Mouse (Mus musculus) MEL (cell line): ENCODE measurements around the gene Acvr1b. TPM values are rescaled to one million over a fixed set of nuclear protein-coding genes. Genes with fewer than 3 reads are reported as not detected.

Source experiments
- DNase-seq: peaks from one replicate; pipeline ENCODE4 v3.0.0; 2011; ENCODE audit warnings: low read depth, low spot score
- H3K27ac ChIP-seq: 2 replicates; pipeline ENCODE4 v1.5.1; 2012; ENCODE audit warnings: low read depth, mild to moderate bottlenecking, control low read depth, low read length, moderate library complexity; ENCODE audit not compliant: control insufficient read depth
- H3K27me3 ChIP-seq, 2 experiments: fragments of 150-350 bp in 1 of 2; sonication (generic) in 1 of 2; 2 replicates each; pipeline ENCODE4 v1.6.1; 2012; ENCODE audit warnings: low read length in 2 of 2, mild to moderate bottlenecking in 2 of 2, improper control_type of control experiment in 1 of 2, moderate library complexity in 1 of 2; ENCODE audit not compliant: insufficient read depth in 2 of 2, control insufficient read depth in 1 of 2
- H3K36me3 ChIP-seq, 2 experiments: 2 replicates each; pipeline ENCODE4 v1.6.1; 2012 to 2014; ENCODE audit warnings: low read length in 2 of 2, improper control_type of control experiment in 1 of 2, inconsistent platforms in 1 of 2, mild to moderate bottlenecking in 1 of 2; ENCODE audit not compliant: insufficient read depth in 2 of 2, control insufficient read depth in 1 of 2
- H3K4me1 ChIP-seq, 2 experiments: fragments of 150-350 bp in 1 of 2; sonication (generic) in 1 of 2; 2 replicates each; pipeline ENCODE4 v1.6.1; 2012; ENCODE audit warnings: low read length in 2 of 2, improper control_type of control experiment in 1 of 2, mild to moderate bottlenecking in 1 of 2; ENCODE audit not compliant: insufficient read depth in 2 of 2, control insufficient read depth in 1 of 2
- H3K4me3 ChIP-seq, 2 experiments: fragments of 150-350 bp in 1 of 2; sonication (generic) in 1 of 2; 2 replicates each; pipeline ENCODE4 v1.5.1; 2012; ENCODE audit warnings: low read depth in 2 of 2, low read length in 2 of 2, mild to moderate bottlenecking in 2 of 2, moderate library complexity in 2 of 2, control low read depth in 1 of 2, improper control_type of control experiment in 1 of 2; ENCODE audit not compliant: control insufficient read depth in 1 of 2, insufficient read depth in 1 of 2
- H3K79me2 ChIP-seq: 2 replicates; pipeline ENCODE4 v1.6.1; 2012; ENCODE audit warnings: mild to moderate bottlenecking, low read length, moderate library complexity; ENCODE audit not compliant: control insufficient read depth, poor library complexity, insufficient read depth
- H3K9ac ChIP-seq: 2 replicates; pipeline ENCODE4 v1.6.1; 2012; ENCODE audit warnings: low read depth, mild to moderate bottlenecking, control low read depth, low read length, moderate library complexity; ENCODE audit not compliant: control insufficient read depth, poor library complexity, severe bottlenecking
- H3K9me3 ChIP-seq: fragments of 150-350 bp; sonication (generic); replicated peaks from 2 replicates; pipeline ENCODE4 v1.6.1; 2012; ENCODE audit warnings: mild to moderate bottlenecking, low read length, improper control_type of control experiment, moderate library complexity; ENCODE audit not compliant: insufficient read depth
- BHLHE40 ChIP-seq: IDR thresholded peaks from 2 replicates; pipeline ENCODE4 v1.6.1; 2012; ENCODE audit warnings: low read depth, mild to moderate bottlenecking, inconsistent platforms, low read length, improper control_type of control experiment, borderline replicate concordance
- CHD1 ChIP-seq: IDR thresholded peaks from 2 replicates; pipeline ENCODE4 v1.6.1; 2012; ENCODE audit warnings: low read depth, mild to moderate bottlenecking, inconsistent platforms, low read length, improper control_type of control experiment
- CHD2 ChIP-seq: IDR thresholded peaks from 2 replicates; pipeline ENCODE4 v1.6.1; 2011; ENCODE audit warnings: low read length, improper control_type of control experiment
- CTCF ChIP-seq, 3 experiments: IDR thresholded peaks in 2 of 3; conservative IDR thresholded peaks in 1 of 3; 2 replicates each; pipeline ENCODE4 v1.5.1; 2011 to 2012; ENCODE audit warnings: low read length in 3 of 3, low read depth in 2 of 3, mild to moderate bottlenecking in 2 of 3, improper control_type of control experiment in 1 of 3, inconsistent platforms in 1 of 3, mixed read lengths in 1 of 3, moderate library complexity in 1 of 3; ENCODE audit not compliant: control insufficient read depth in 1 of 3, insufficient read depth in 1 of 3, poor library complexity in 1 of 3, severe bottlenecking in 1 of 3
- E2F4 ChIP-seq: IDR thresholded peaks from 2 replicates; pipeline ENCODE4 v1.6.1; 2011; ENCODE audit warnings: low read depth, low read length, improper control_type of control experiment, borderline replicate concordance
- ELF1 ChIP-seq: IDR thresholded peaks from 2 replicates; pipeline ENCODE4 v1.6.1; 2014; ENCODE audit warnings: low read depth, mild to moderate bottlenecking, inconsistent platforms, low read length, improper control_type of control experiment, moderate library complexity
- EP300 ChIP-seq, 2 experiments: IDR thresholded peaks; 2 replicates each; pipeline ENCODE4 v1.6.1; 2011; ENCODE audit warnings: improper control_type of control experiment in 2 of 2, low read length in 2 of 2, low read depth in 1 of 2, mild to moderate bottlenecking in 1 of 2
- ETS1 ChIP-seq: IDR thresholded peaks from 2 replicates; pipeline ENCODE4 v1.6.1; 2012; ENCODE audit warnings: low read depth, mild to moderate bottlenecking, inconsistent platforms, low read length, improper control_type of control experiment, moderate library complexity
- GATA1 ChIP-seq: IDR thresholded peaks from 2 replicates; pipeline ENCODE4 v1.6.1; 2011; ENCODE audit warnings: low read depth, low read length, improper control_type of control experiment
- HCFC1 ChIP-seq: IDR thresholded peaks from 2 replicates; pipeline ENCODE4 v1.6.1; 2012; ENCODE audit warnings: low read depth, mild to moderate bottlenecking, inconsistent platforms, low read length, improper control_type of control experiment, moderate library complexity
- JUND ChIP-seq: IDR thresholded peaks from 2 replicates; pipeline ENCODE4 v1.6.1; 2011; ENCODE audit warnings: low read depth, mild to moderate bottlenecking, improper control_type of control experiment, low read length
- KAT2A ChIP-seq: conservative IDR thresholded peaks from 2 replicates; pipeline ENCODE4 v1.6.1; 2012; ENCODE audit warnings: low read depth, low read length, improper control_type of control experiment, inconsistent platforms
- MAFK ChIP-seq: IDR thresholded peaks from 2 replicates; pipeline ENCODE4 v1.6.1; 2011; ENCODE audit warnings: low read depth, mild to moderate bottlenecking, low read length, improper control_type of control experiment, borderline replicate concordance
- MAX ChIP-seq: IDR thresholded peaks from 2 replicates; pipeline ENCODE4 v1.6.1; 2011; ENCODE audit warnings: low read length, improper control_type of control experiment
- MAZ ChIP-seq: IDR thresholded peaks from 2 replicates; pipeline ENCODE4 v1.6.1; 2012; ENCODE audit warnings: low read depth, mild to moderate bottlenecking, inconsistent platforms, low read length, improper control_type of control experiment
- MEF2A ChIP-seq: IDR thresholded peaks from 2 replicates; pipeline ENCODE4 v1.6.1; 2014; ENCODE audit warnings: low read depth, mild to moderate bottlenecking, inconsistent platforms, low read length, improper control_type of control experiment; ENCODE audit not compliant: poor library complexity, insufficient replicate concordance, severe bottlenecking; ENCODE audit errors: extremely low read depth
- MXI1 ChIP-seq: IDR thresholded peaks from 2 replicates; pipeline ENCODE4 v1.6.1; 2011; ENCODE audit warnings: mild to moderate bottlenecking, low read depth, low read length, improper control_type of control experiment
- MYB ChIP-seq: IDR thresholded peaks from 2 replicates; pipeline ENCODE4 v1.6.1; 2011; ENCODE audit warnings: mild to moderate bottlenecking, low read depth, low read length, improper control_type of control experiment
- MYC ChIP-seq: IDR thresholded peaks from 2 replicates; pipeline ENCODE4 v1.6.1; 2011; ENCODE audit warnings: low read depth, mild to moderate bottlenecking, low read length, improper control_type of control experiment, moderate library complexity
- NELFE ChIP-seq: IDR thresholded peaks from 2 replicates; pipeline ENCODE4 v1.6.1; 2011; ENCODE audit warnings: low read depth, low read length, improper control_type of control experiment
- NRF1 ChIP-seq: IDR thresholded peaks from 2 replicates; pipeline ENCODE4 v1.6.1; 2014; ENCODE audit warnings: low read depth, mild to moderate bottlenecking, inconsistent platforms, low read length, improper control_type of control experiment, moderate library complexity; ENCODE audit not compliant: poor library complexity, insufficient read depth, severe bottlenecking
- POLR2AphosphoS2 ChIP-seq: IDR thresholded peaks from 2 replicates; pipeline ENCODE4 v1.6.1; 2011; ENCODE audit warnings: low read length, improper control_type of control experiment
- POLR2AphosphoS5 ChIP-seq: IDR thresholded peaks from 2 replicates; pipeline ENCODE4 v1.6.1; 2012; ENCODE audit warnings: low read depth, borderline replicate concordance, mild to moderate bottlenecking, inconsistent platforms, low read length, moderate library complexity, mixed read lengths
- RAD21 ChIP-seq: IDR thresholded peaks from 2 replicates; pipeline ENCODE4 v1.6.1; 2011; ENCODE audit warnings: mild to moderate bottlenecking, low read depth, low read length, improper control_type of control experiment
- RCOR1 ChIP-seq: IDR thresholded peaks from 2 replicates; pipeline ENCODE4 v1.6.1; 2012; ENCODE audit warnings: low read depth, mild to moderate bottlenecking, inconsistent platforms, low read length, improper control_type of control experiment
- SIN3A ChIP-seq: IDR thresholded peaks from 2 replicates; pipeline ENCODE4 v1.6.1; 2012; ENCODE audit warnings: low read length, improper control_type of control experiment, inconsistent platforms
- SMC3 ChIP-seq: IDR thresholded peaks from 2 replicates; pipeline ENCODE4 v1.6.1; 2011; ENCODE audit warnings: low read depth, low read length, improper control_type of control experiment
- TAL1 ChIP-seq: IDR thresholded peaks from 2 replicates; pipeline ENCODE4 v1.6.1; 2012; ENCODE audit warnings: mild to moderate bottlenecking, inconsistent platforms, low read length, moderate library complexity, mixed read lengths
- TBP ChIP-seq: IDR thresholded peaks from 2 replicates; pipeline ENCODE4 v1.8.0; 2011; ENCODE audit warnings: low read depth, low read length, improper control_type of control experiment
- TCF12 ChIP-seq: IDR thresholded peaks from 2 replicates; pipeline ENCODE4 v1.6.1; 2014; ENCODE audit warnings: low read depth, mild to moderate bottlenecking, inconsistent platforms, low read length, improper control_type of control experiment, moderate library complexity
- UBTF ChIP-seq: IDR thresholded peaks from 2 replicates; pipeline ENCODE4 v1.6.1; 2012; ENCODE audit warnings: low read depth, mild to moderate bottlenecking, inconsistent platforms, low read length, improper control_type of control experiment, moderate library complexity, borderline replicate concordance; ENCODE audit not compliant: insufficient read depth
- USF1 ChIP-seq: IDR thresholded peaks from 2 replicates; pipeline ENCODE4 v1.6.1; 2014; ENCODE audit warnings: low read depth, mild to moderate bottlenecking, inconsistent platforms, low read length, improper control_type of control experiment, moderate library complexity
- USF2 ChIP-seq, 2 experiments: IDR thresholded peaks; 2 replicates each; pipeline ENCODE4 v1.6.1; 2011 to 2012; ENCODE audit warnings: improper control_type of control experiment in 2 of 2, low read length in 2 of 2, borderline replicate concordance in 1 of 2, inconsistent platforms in 1 of 2, low read depth in 1 of 2, mild to moderate bottlenecking in 1 of 2; ENCODE audit not compliant: insufficient read depth in 1 of 2
- ZC3H11A ChIP-seq: IDR thresholded peaks from 2 replicates; pipeline ENCODE4 v1.6.1; 2012; ENCODE audit warnings: low read depth, mild to moderate bottlenecking, inconsistent platforms, low read length, improper control_type of control experiment
- ZKSCAN1 ChIP-seq: IDR thresholded peaks from 2 replicates; pipeline ENCODE4 v1.6.1; 2012; ENCODE audit warnings: low read depth, mild to moderate bottlenecking, inconsistent platforms, low read length, improper control_type of control experiment, moderate library complexity
- ZMIZ1 ChIP-seq: IDR thresholded peaks from 2 replicates; pipeline ENCODE4 v1.6.1; 2012; ENCODE audit warnings: low read depth, mild to moderate bottlenecking, inconsistent platforms, low read length, improper control_type of control experiment, moderate library complexity
- ZNF384 ChIP-seq: IDR thresholded peaks from 2 replicates; pipeline ENCODE4 v1.6.1; 2012; ENCODE audit warnings: low read depth, mild to moderate bottlenecking, inconsistent platforms, low read length, improper control_type of control experiment
- polyA plus RNA-seq, 2 experiments: library from polyadenylated mRNA; stranded (reverse) in 1 of 2; unstranded in 1 of 2; fragments of >175 nt in 1 of 2; fragments of >200 nt in 1 of 2; gene quantifications; 2 replicates each; pipeline versions ENCODE4 v1.2.1 to v1.2.4; 2012; ENCODE audit warnings: low replicate concordance in 2 of 2, low read depth in 1 of 2; ENCODE audit not compliant: insufficient read length in 2 of 2, insufficient read depth in 1 of 2, missing spikeins in 1 of 2
- total RNA-seq: library from RNA; depleted of rRNA; stranded (reverse); fragments of 300-350 nt; gene quantifications from 2 replicates; pipeline ENCODE4 v1.2.3, GENCODE M21; 2012

Gene Acvr1b
- total and polyA plus RNA-seq, 3 experiments: 10.4 to 13.2 TPM; not detected in 1

DNA sequence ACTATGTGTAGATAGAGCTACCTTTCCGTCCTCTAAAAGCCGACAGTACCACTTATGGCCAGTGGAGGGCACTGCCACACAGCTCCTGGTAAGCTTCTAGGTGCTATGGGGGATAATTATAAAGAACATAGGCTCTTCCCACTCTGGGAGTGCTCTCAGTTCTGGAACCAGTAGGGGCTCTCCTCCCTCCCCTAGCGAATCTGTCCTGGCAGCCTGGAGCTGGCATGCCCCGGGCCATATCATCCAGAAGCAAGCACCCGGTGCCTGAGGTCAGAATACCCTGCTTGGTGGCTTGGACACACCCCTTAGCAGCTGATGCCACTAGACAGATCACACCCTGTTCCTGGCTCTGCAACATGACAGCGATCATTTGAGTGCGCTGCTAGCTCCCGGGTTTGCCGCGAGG is 66.9 kb downstream of the Acvr1b start:
- Histone ChIP-seq H3K79me2 (no peaks in the 10 kb centered on the region), H3K27ac (no peak overlapping the region), H3K36me3 (peaks cover 0 to 4% of the 10 kb centered on the region in 2 experiments; a peak in 2 of 4 replicates), H3K9me3 (no peaks in the 10 kb centered on the region), H3K4me3 (peak overlapping the region; percentile 21 to 51), H3K4me1 (peaks cover 0 to 11% of the 10 kb centered on the region in 2 experiments; a peak in 2 of 4 replicates), H3K9ac (peak overlapping the region; percentile 18), H3K27me3 (no peaks in the 10 kb centered on the region)
- DNase-seq: peak; percentile 95
- TF ChIP-seq POLR2AphosphoS5 (no peak), MAFK (no peak), BHLHE40 (no peak), ETS1 (peak; percentile 89), NRF1 (no peak), POLR2AphosphoS2 (no peak), GATA1 (0 out of 2 replicates have a peak, but pooled peaks have one; percentile 2), TAL1 (no peak), NELFE (no peak), RAD21 (peak; percentile 98), E2F4 (no peak), TCF12 (0 out of 2 replicates have a peak, but pooled peaks have one; percentile 33), MAX (peak; percentile 44; the same call in 1 of the 2 replicates), SIN3A (peak; percentile 98), EP300 (IDR thresholded peaks at IDR 0.05; ENCODE audit: low read depth in 1 of 2, low read length in 2 of 2) (no peak), ZC3H11A (peak; percentile 88), JUND (no peak; the same call in 1 of the 2 replicates), MAZ (peak; percentile 72; the same call in 1 of the 2 replicates), CHD2 (no peak), MYB (no peak), MXI1 (peak; percentile 90), KAT2A (no peak), USF1 (no peak), SMC3 (peak; percentile 93), UBTF (no peak), TBP (0 out of 2 replicates have a peak, but pooled peaks have one; percentile 41), ELF1 (0 out of 2 replicates have a peak, but pooled peaks have one; percentile 30), CHD1 (no peak), RCOR1 (0 out of 2 replicates have a peak, but pooled peaks have one; percentile 38), HCFC1 (peak; percentile 53; the same call in 1 of the 2 replicates), ZNF384 (no peak), MEF2A (no peak), CTCF (IDR thresholded peaks at IDR 0.05 in 2 of 3, conservative IDR thresholded peaks at IDR 0.05 in 1 of 3; ENCODE audit: control insufficient read depth in 1 of 3, insufficient read depth in 1 of 3, low read depth in 2 of 3, low read length in 3 of 3, poor library complexity in 1 of 3, severe bottlenecking in 1 of 3) (peak; percentile 96 to 100 (median 99)), USF2 (IDR thresholded peaks at IDR 0.05; ENCODE audit: borderline replicate concordance in 1 of 2, insufficient read depth in 1 of 2, low read depth in 1 of 2, low read length in 2 of 2) (no peak), ZMIZ1 (no peak), ZKSCAN1 (no peak), MYC (no peak)
